In the genomic region with DNA sequence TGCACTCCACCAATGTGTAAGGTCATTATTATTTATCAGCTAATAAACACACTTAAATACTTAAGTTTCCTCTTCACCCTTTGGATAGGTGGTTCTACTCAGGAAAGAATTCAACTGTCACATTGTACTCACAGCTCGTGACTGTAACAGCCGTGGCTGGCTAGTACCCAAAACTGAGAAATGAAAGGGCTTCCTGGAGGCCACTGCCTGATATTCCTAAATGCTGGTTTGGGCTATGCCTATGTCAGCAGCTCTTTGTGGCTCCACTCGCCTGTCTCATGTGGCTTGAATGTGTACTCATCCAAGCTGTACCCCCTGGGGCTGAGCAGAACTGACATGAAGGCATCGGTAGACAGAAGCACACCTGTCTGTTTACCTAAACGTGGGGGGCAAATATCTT, we compare ENCODE assay signal across 21 mouse cellular contexts. TPM values are rescaled to one million over a fixed set of nuclear protein-coding genes. Genes with fewer than 3 reads are reported as not detected.
"Had no signal": no experiment of that assay in that cellular context is flagged by ENCODE, and none has a peak within 500 bp of the region (broad histone marks: within the 10 kb centered on the region; RNA-seq: fewer than 3 reads in every experiment).

No protein-coding gene starts in this region.

- H3K27ac ChIP-seq: kidney, embryonic 15.5 days; left cerebral cortex, adult 2 months; limb, embryonic 15.5 days; liver, embryonic 14.5 days; midbrain, embryonic 10.5 days; neural tube, embryonic 15.5 days had no signal

- H3K4me3 ChIP-seq: kidney, embryonic 15.5 days; left cerebral cortex, adult 2 months; limb, embryonic 15.5 days; midbrain, embryonic 10.5 days; myocyte; neural tube, embryonic 15.5 days had no signal

- DNase-seq: kidney, adult 2 months; kidney, postnatal 14 days; midbrain, embryonic 14.5 days; right cerebral cortex, adult 18-20 months; right cerebral cortex, postnatal 25 days; thymus, postnatal 36 days had no signal

- H3K4me1 ChIP-seq: limb, embryonic 15.5 days; midbrain, embryonic 10.5 days; neural tube, embryonic 15.5 days had no signal

- H3K4me2 ChIP-seq: kidney, embryonic 15.5 days; limb, embryonic 15.5 days; neural tube, embryonic 15.5 days had no signal

- H3K9me3 ChIP-seq: kidney, embryonic 15.5 days; limb, embryonic 15.5 days; midbrain, embryonic 10.5 days; neural tube, embryonic 15.5 days had no signal

- ATAC-seq: inflammation-experienced regulatory T-cells, adult 6 months had no signal

- H3K9ac ChIP-seq: kidney, embryonic 15.5 days; limb, embryonic 15.5 days; liver, embryonic 14.5 days; neural tube, embryonic 15.5 days had no signal

- H3K27me3 ChIP-seq: kidney, embryonic 15.5 days; limb, embryonic 15.5 days; neural tube, embryonic 15.5 days had no signal

RNA-seq across cellular contexts. Expression of gene Zar1l, which starts 56.9 kb away (rescaled TPM):
- total RNA-seq: layer of hippocampus, postnatal 14 days; megakaryocyte, adult 5-6 weeks had no signal
- polyA plus RNA-seq: inflammation-experienced regulatory T-cells, adult 6 months; kidney, adult 2 months; kidney, embryonic 15.5 days; large intestine, adult 2 months; limb, embryonic 11.5 days; limb, embryonic 15.5 days; liver, embryonic 14.5 days; midbrain, embryonic 10.5 days; midbrain, embryonic 14.5 days; myocyte; neural tube, embryonic 11.5 days; neural tube, embryonic 15.5 days; small intestine, adult 2 months; thymus, postnatal 0 days had no signal
